Mouse (Mus musculus) kidney, postnatal 0 days (tissue): ENCODE measurements around the gene Pigf. TPM values are rescaled to one million over a fixed set of nuclear protein-coding genes. Genes with fewer than 3 reads are reported as not detected.

Experiments
- ATAC-seq: fragments of 200-750 bp; cut with Nextera tagmentation; replicated peaks from 2 replicates; pipeline ENCODE4 v1.8.0; 2017; ENCODE audit warnings: low read depth, moderate number of reproducible peaks, moderate TSS enrichment, moderate library complexity; ENCODE audit not compliant: low FRiP score
- DNase-seq: peaks from one replicate; pipeline ENCODE4 v3.0.0-alpha.2; 2016; ENCODE audit warnings: low spot score
- H3K27ac ChIP-seq: fragments of 300-500 bp; sonication (generic); 2 replicates; pipeline ENCODE4 v1.5.1; 2014; ENCODE audit warnings: mild to moderate bottlenecking
- H3K27me3 ChIP-seq: fragments of 300-500 bp; sonication (generic); 2 replicates; pipeline ENCODE4 v1.6.1; 2014; ENCODE audit warnings: low read length, mixed read lengths; ENCODE audit not compliant: insufficient read depth
- H3K36me3 ChIP-seq: fragments of 300-500 bp; sonication (generic); 2 replicates; pipeline ENCODE4 v1.6.1; 2014; ENCODE audit warnings: low read length, mixed read lengths; ENCODE audit not compliant: insufficient read depth
- H3K4me1 ChIP-seq: fragments of 300-500 bp; sonication (generic); replicated peaks from 2 replicates; pipeline ENCODE4 v1.6.1; 2014; ENCODE audit warnings: antibody characterized with exemption, low read length, mixed read lengths; ENCODE audit not compliant: insufficient read depth
- H3K4me2 ChIP-seq: fragments of 300-500 bp; sonication (generic); 2 replicates; pipeline ENCODE4 v1.6.1; 2014; ENCODE audit warnings: mild to moderate bottlenecking, low read length, moderate library complexity, mixed read lengths
- H3K4me3 ChIP-seq: fragments of 300-500 bp; sonication (generic); replicated peaks from 2 replicates; pipeline ENCODE4 v1.5.1; 2014; ENCODE audit warnings: low read depth, low read length
- H3K9ac ChIP-seq: fragments of 300-500 bp; sonication (generic); 2 replicates; pipeline ENCODE4 v1.6.1; 2014; ENCODE audit warnings: low read depth, low read length
- H3K9me3 ChIP-seq: fragments of 300-500 bp; sonication (generic); replicated peaks from 2 replicates; pipeline ENCODE4 v1.6.1; 2016; ENCODE audit warnings: low read length, inconsistent platforms, mixed read lengths
- CTCF ChIP-seq: IDR thresholded peaks from 2 replicates; pipeline ENCODE4 v1.5.1; 2016; ENCODE audit warnings: antibody characterized with exemption, low read depth, mild to moderate bottlenecking, moderate library complexity
- WGBS: fragments of 180-500 bp; shearing (Covaris S2); extraction: QIAGEN DNeasy Blood & Tissue Kit; methylation state at CpG from one replicate; pipeline ENCODE4 v1.1.7; 2014; 5-methylcytosine and 5-hydroxymethylcytosine counted together
- polyA plus RNA-seq: library from polyadenylated mRNA; unstranded; fragments of >200 nt; fragmentation: Nextera tagmentation; extraction: Ambion mirVana; gene quantifications from 2 replicates; pipeline ENCODE4 v1.2.1, GENCODE M21; 2015

Gene Pigf
- polyA plus RNA-seq, 1 experiment from 2014 or later = 48.4 TPM

DNA sequence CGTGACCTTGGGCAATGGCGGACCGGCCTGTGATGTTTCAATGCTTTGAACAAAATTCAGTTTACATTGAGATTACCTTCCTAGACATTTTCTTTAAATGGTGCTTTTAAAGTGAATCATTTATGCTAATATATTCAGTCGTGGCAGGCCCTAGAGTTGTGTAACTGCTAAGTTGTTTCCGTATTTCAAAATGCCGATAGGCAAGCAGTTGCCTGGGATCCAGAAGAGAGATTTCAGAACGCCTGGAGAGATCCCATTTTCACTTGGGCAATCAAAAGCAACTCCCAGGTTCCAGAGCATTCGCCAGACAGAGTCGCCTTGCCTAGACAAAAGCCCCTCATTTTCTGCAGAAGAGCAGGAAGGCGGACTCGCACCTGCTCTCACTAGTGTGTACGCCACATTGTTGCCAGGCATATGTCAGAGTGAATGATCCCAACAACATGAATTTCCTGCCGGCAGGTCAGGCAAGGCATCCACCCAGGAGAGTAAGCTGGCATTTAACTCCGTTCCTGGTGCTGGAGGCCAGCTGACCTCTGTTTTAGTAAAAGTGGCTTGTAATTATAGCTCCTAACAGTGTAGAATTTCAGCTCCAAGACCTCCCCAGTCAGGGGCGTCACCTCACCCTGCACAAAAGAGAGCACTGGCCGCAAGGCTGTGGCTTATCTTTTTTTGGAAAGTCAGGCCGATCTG is 38.6 kb downstream of the Pigf start:
- DNase-seq (peak; percentile 39), ATAC-seq (no peak)
- Histone ChIP-seq H3K27ac (peak overlapping the region; percentile 38; the same call in 1 of the 2 replicates), H3K9ac (0 out of 2 replicates have a peak overlapping the region, but pooled peaks have one; percentile 14), H3K27me3 (no peaks in the 10 kb centered on the region), H3K4me3 (no peak overlapping the region), H3K4me1 (peaks cover 7% of the 10 kb centered on the region; the same call in 1 of the 2 replicates), H3K36me3 (no peaks in the 10 kb centered on the region), H3K9me3 (no peaks in the 10 kb centered on the region), H3K4me2 (peak overlapping the region; percentile 14; the same call in 1 of the 2 replicates)
- 45% methylated on average over 17 of the region's 17 CpGs for WGBS
- TF ChIP-seq CTCF = no peak

DNA sequence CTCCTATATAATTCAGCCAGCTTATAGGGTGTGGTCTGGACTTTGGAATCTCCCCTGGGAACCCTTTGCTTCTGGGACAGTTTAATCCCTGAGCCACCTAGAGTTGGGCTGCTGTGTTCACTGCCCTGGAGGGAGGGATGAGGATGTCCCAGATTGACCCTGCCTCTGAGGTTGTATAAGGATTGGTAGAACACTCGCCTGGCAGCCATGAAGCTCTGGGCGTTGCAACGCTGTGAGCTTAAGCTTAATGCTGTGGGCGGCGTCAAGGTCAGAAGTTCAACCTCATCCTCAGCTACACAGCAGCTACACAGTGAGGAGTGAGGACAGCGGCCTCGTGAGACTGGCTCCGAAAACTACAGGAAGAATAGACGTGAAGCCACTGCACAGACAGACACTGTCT is 42.7 kb downstream of the Pigf start:
- no peak for TF ChIP-seq CTCF
- DNase-seq (no peak), ATAC-seq (0 out of 2 replicates have a peak, but pooled peaks have one; percentile 46)
- Histone ChIP-seq H3K4me1 (0 out of 2 replicates have a peak, but pooled peaks cover 7% of the 10 kb centered on the region), H3K4me3 (no peak overlapping the region), H3K36me3 (no peaks in the 10 kb centered on the region; the same call in 1 of the 2 replicates), H3K4me2 (no peak overlapping the region), H3K27me3 (no peaks in the 10 kb centered on the region), H3K27ac (no peak overlapping the region), H3K9me3 (no peaks in the 10 kb centered on the region), H3K9ac (no peak overlapping the region)
- 60% methylated on average over 9 of the region's 9 CpGs for WGBS

DNA sequence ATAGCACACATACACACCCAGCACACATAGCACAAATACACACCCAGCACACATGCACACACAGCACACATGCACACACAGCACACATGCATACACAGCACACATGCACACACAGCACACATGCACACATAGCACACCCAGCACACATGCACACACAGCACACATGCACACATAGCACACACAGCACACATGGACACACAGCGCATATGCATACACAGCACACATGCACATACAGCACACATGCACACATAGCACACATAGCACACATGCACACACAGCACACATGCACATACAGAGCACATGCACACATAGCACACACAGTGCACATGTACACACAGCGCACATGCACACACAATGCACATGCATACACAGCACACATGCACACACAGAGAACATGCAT is 43.5 kb downstream of the Pigf start:
- H3K27ac ChIP-seq = no peak overlapping the region
- no peaks in the 10 kb centered on the region; the same call in 1 of the 2 replicates for H3K36me3 ChIP-seq
- DNase-seq = no peak
- 100% methylated on average over 2 of the region's 2 CpGs for WGBS
- H3K4me3 ChIP-seq = no peak overlapping the region
- H3K27me3 ChIP-seq = no peaks in the 10 kb centered on the region
- no peak for ATAC-seq
- H3K4me1 ChIP-seq = 0 out of 2 replicates have a peak, but pooled peaks cover 2% of the 10 kb centered on the region
- H3K9ac ChIP-seq = no peak overlapping the region
- no peak for TF ChIP-seq CTCF
- H3K9me3 ChIP-seq = no peaks in the 10 kb centered on the region
- no peak overlapping the region for H3K4me2 ChIP-seq

DNA sequence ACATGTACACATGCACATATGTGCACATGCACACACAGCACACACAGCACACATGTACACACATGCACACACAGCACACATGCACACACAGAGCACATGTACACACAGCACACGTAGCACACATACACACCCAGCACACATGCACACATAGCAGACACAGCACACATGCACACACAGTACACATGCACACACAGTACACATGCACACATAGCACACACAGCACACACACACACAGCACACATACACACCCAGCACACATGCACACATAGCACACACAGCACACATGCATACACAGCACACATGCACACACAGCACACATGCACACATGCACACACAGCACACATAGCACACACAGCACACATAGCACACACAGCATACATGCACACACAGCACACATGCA is 44.0 kb downstream of the Pigf start:
- DNase-seq = no peak

DNA sequence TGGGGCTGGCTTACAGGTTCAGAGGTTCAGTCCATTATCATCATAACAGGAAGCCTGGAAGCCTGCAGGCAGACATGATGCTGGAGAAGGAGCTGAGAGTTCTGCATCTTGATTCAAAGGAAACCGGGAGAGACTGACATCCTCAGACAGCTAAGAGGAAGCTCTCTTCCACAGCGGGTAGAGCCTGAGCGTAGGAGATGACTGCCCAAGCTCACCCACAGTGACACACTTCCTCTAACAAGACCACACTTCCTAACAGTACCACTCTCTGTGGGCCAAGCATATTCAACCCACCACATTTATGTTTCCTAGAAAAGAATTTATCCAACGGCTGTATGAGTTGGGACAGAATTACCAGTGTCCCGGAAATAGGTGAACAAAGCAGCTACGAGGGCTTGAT is 46.7 kb downstream of the Pigf start:
- no peak for ATAC-seq
- H3K9me3 ChIP-seq = no peaks in the 10 kb centered on the region
- 82% methylated on average over 6 of the region's 6 CpGs for WGBS

More for the DNA sequence above, 44.0 kb downstream of the Pigf start:
- ATAC-seq = no peak
- H3K9ac ChIP-seq = no peak overlapping the region
- H3K36me3 ChIP-seq = peaks cover 3% of the 10 kb centered on the region; the same call in 1 of the 2 replicates
- no peak overlapping the region for H3K4me3 ChIP-seq
- WGBS = 100% methylated on average over 1 of the region's 1 CpGs
- H3K27me3 ChIP-seq = no peaks in the 10 kb centered on the region
- no peaks in the 10 kb centered on the region for H3K4me1 ChIP-seq
- H3K27ac ChIP-seq = no peak overlapping the region
- no peaks in the 10 kb centered on the region for H3K9me3 ChIP-seq
- no peak for TF ChIP-seq CTCF
- no peak overlapping the region for H3K4me2 ChIP-seq

DNA sequence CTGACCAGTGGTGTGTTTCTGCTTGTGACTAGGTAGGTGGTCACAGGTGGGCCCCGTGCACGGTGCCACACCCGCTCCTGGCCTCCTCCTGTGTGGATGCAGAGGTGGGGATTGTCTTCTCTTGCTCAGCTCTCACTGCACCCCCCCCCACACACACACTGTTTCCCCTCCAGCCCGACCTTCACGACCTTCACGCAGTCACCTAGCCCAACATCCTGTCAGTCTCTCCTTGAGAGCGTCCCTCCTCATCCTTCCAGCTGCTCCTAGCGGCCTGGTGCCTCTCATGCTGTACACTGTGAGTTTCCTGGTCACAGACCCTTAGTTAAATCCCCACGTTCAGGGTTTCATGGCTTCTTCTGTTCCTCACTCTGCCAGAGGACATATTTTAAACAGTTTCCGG is 48.8 kb downstream of the Pigf start:
- ATAC-seq = no peak
- no peak overlapping the region for H3K9ac ChIP-seq
- peaks cover 12% of the 10 kb centered on the region; the same call in 1 of the 2 replicates for H3K36me3 ChIP-seq
- H3K4me1 ChIP-seq = no peaks in the 10 kb centered on the region
- no peak for DNase-seq
- H3K9me3 ChIP-seq = no peaks in the 10 kb centered on the region
- WGBS = 67% methylated on average over 10 of the region's 10 CpGs
- no peaks in the 10 kb centered on the region for H3K27me3 ChIP-seq
- no peak overlapping the region for H3K4me3 ChIP-seq
- no peak overlapping the region for H3K4me2 ChIP-seq
- no peak overlapping the region for H3K27ac ChIP-seq
- TF ChIP-seq CTCF = no peak

More for the DNA sequence above, 46.7 kb downstream of the Pigf start:
- Histone ChIP-seq H3K4me2 (no peak overlapping the region), H3K4me3 (no peak overlapping the region), H3K4me1 (no peaks in the 10 kb centered on the region), H3K27ac (no peak overlapping the region), H3K27me3 (no peaks in the 10 kb centered on the region), H3K36me3 (peaks cover 10% of the 10 kb centered on the region; the same call in 1 of the 2 replicates), H3K9ac (no peak overlapping the region)
- no peak for DNase-seq
- TF ChIP-seq CTCF = no peak
